Mouse (Mus musculus) liver, postnatal 0 days (tissue): ENCODE results near the gene Prap1. TPM values are rescaled to one million over a fixed set of nuclear protein-coding genes. Genes with fewer than 3 reads are reported as not detected.
"Not testable (repeated sequence)": the region's sequence is repeated elsewhere in the genome, so short reads cannot be mapped to it uniquely, and the experiment has no call there.

ENCODE experiments used
- ATAC-seq: fragments of 200-750 bp; cut with Nextera tagmentation; 2 replicates; pipeline ENCODE4 v1.8.0; 2017; ENCODE audit warnings: mild to moderate bottlenecking, moderate library complexity
- DNase-seq: peaks from one replicate; pipeline ENCODE4 v3.0.0-alpha.2; 2016
- H3K27ac ChIP-seq: fragments of 300-500 bp; sonication (generic); 2 replicates; pipeline ENCODE4 v1.5.1; 2014; ENCODE audit warnings: antibody characterized with exemption, moderate library complexity, mild to moderate bottlenecking, low read depth
- H3K27me3 ChIP-seq: fragments of 300-500 bp; sonication (generic); 2 replicates; pipeline ENCODE4 v1.6.1; 2014; ENCODE audit warnings: low read length, control low read depth, mixed read lengths; ENCODE audit not compliant: insufficient read depth
- H3K36me3 ChIP-seq: fragments of 300-500 bp; sonication (generic); replicated peaks from 2 replicates; pipeline ENCODE4 v1.6.1; 2014; ENCODE audit warnings: mild to moderate bottlenecking, control low read depth, low read length, moderate library complexity, mixed read lengths; ENCODE audit not compliant: insufficient read depth
- H3K4me1 ChIP-seq: fragments of 300-500 bp; sonication (generic); 2 replicates; pipeline ENCODE4 v1.6.1; 2014; ENCODE audit warnings: antibody characterized with exemption, mild to moderate bottlenecking, control low read depth; ENCODE audit not compliant: insufficient read depth
- H3K4me2 ChIP-seq: fragments of 300-500 bp; sonication (generic); 2 replicates; pipeline ENCODE4 v1.6.1; 2014; ENCODE audit warnings: low read depth, mild to moderate bottlenecking, low read length, moderate library complexity, mixed read lengths
- H3K4me3 ChIP-seq: fragments of 300-500 bp; sonication (generic); 2 replicates; pipeline ENCODE4 v1.5.1; 2014; ENCODE audit warnings: low read depth, low read length
- H3K9ac ChIP-seq: fragments of 300-500 bp; sonication (generic); replicated peaks from 2 replicates; pipeline ENCODE4 v1.6.1; 2014; ENCODE audit warnings: mild to moderate bottlenecking, moderate library complexity
- H3K9me3 ChIP-seq: fragments of 300-500 bp; sonication (generic); 2 replicates; pipeline ENCODE4 v1.6.1; 2016; ENCODE audit warnings: mild to moderate bottlenecking, control low read depth, low read length, mixed read lengths
- CTCF ChIP-seq: sonication (generic); IDR thresholded peaks from 2 replicates; pipeline ENCODE4 v1.5.1; 2016; ENCODE audit warnings: antibody characterized with exemption, low read depth
- EP300 ChIP-seq: IDR thresholded peaks from 2 replicates; pipeline ENCODE4 v1.6.1; 2016; ENCODE audit warnings: antibody characterized with exemption, low read depth, mild to moderate bottlenecking
- WGBS: fragments of 180-500 bp; shearing (Covaris S2); extraction: QIAGEN DNeasy Blood & Tissue Kit; methylation state at CpG from one replicate; pipeline ENCODE4 v1.1.7; 2014; ENCODE audit not compliant: insufficient replicate concordance; 5-methylcytosine and 5-hydroxymethylcytosine counted together
- polyA plus RNA-seq: library from polyadenylated mRNA; unstranded; fragments of >200 nt; fragmentation: Nextera tagmentation; extraction: Ambion mirVana; gene quantifications from 2 replicates; pipeline ENCODE4 v1.2.1, GENCODE M21; 2015

Gene Prap1
- polyA plus RNA-seq, 1 experiment from 2014 or later = not detected

DNA sequence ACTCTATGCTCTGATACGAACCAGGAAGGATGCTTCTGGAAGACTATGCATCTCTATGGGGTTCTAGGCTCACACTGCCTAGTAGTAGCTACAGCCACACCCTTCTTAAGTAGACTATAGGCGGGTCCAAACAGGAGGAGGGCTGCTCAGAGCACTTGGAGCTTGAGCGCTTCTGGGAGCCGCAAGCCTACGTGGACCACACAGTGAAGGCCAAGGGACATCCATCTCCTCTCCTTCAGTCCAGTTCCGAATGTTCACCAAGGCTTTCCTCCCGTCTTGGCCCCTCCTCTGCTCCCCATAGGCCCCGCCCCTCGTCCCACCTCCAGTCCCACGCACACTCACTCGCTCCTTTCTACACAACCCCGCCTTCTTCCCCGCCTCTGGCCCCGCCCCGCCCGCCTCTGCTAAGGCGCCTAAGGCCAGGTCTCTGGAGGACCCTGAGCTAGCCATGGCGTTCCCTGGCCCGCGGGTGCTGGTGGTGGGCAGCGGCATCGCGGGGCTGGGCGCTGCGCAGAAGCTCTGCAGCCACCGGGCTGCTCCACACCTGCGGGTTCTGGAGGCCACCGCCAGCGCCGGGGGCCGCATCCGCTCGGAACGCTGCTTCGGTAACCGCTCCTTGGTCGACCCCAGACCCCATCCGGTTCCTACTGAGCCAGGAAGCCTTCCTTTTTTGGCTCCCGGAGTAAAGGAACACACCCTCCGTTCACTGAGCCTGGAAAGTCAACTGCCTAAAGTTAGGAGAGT lies 32.3 kb downstream of the Prap1 start:
- Histone ChIP-seq H3K27ac (peak overlapping the region; percentile 57; the same call in 1 of the 2 replicates), H3K27me3 (no peaks in the 10 kb centered on the region), H3K4me1 (peaks cover 16% of the 10 kb centered on the region), H3K9me3 (no peaks in the 10 kb centered on the region), H3K4me2 (peak overlapping the region; percentile 99), H3K9ac (peak overlapping the region; percentile 84), H3K4me3 (peak overlapping the region; percentile 77), H3K36me3 (peaks cover 12% of the 10 kb centered on the region)
- 2% methylated on average over 39 of the region's 40 CpGs for WGBS
- no peak for TF ChIP-seq CTCF
- TF ChIP-seq EP300 = no peak
- ATAC-seq (peak; percentile 99), DNase-seq (peak; percentile 96)

GRCm38 (mm10) chr7:140126022-140126350 lies 32.8 kb downstream of the Prap1 start:
- Histone ChIP-seq H3K36me3 (peaks cover 16% of the 10 kb centered on the region), H3K4me1 (peaks cover 16% of the 10 kb centered on the region), H3K27ac (peak overlapping the region; percentile 57; the same call in 1 of the 2 replicates), H3K9ac (peak overlapping the region; percentile 84), H3K9me3 (no peaks in the 10 kb centered on the region), H3K4me3 (peak overlapping the region; percentile 77), H3K27me3 (no peaks in the 10 kb centered on the region), H3K4me2 (peak overlapping the region; percentile 99)
- 10% methylated on average over 5 of the region's 5 CpGs for WGBS
- ATAC-seq = 0 out of 2 replicates have a peak, but pooled peaks have one; percentile 0
- no peak for DNase-seq
- TF ChIP-seq CTCF (no peak), EP300 (no peak)

GRCm38 (mm10) chr7:140126934-140127333 lies 33.7 kb downstream of the Prap1 start:
- no peak overlapping the region for H3K4me3 ChIP-seq
- no peak overlapping the region for H3K9ac ChIP-seq
- no peak for TF ChIP-seq EP300
- TF ChIP-seq CTCF = no peak

GRCm38 (mm10) chr7:140127911-140128310 lies 34.7 kb downstream of the Prap1 start:
- TF ChIP-seq EP300 = no peak
- no peak for TF ChIP-seq CTCF
- no peak overlapping the region for H3K4me3 ChIP-seq
- no peak for ATAC-seq
- no peak overlapping the region for H3K4me2 ChIP-seq
- no peak overlapping the region for H3K27ac ChIP-seq
- H3K36me3 ChIP-seq = peaks cover 20% of the 10 kb centered on the region
- 32% methylated on average over 2 of the region's 2 CpGs for WGBS
- H3K4me1 ChIP-seq = peaks cover 16% of the 10 kb centered on the region
- H3K27me3 ChIP-seq = no peaks in the 10 kb centered on the region
- no peak overlapping the region for H3K9ac ChIP-seq
- DNase-seq = no peak
- no peaks in the 10 kb centered on the region for H3K9me3 ChIP-seq

More at GRCm38 (mm10) chr7:140126934-140127333, 33.7 kb downstream of the Prap1 start:
- Histone ChIP-seq H3K4me2 (peak overlapping the region; percentile 40), H3K36me3 (peaks cover 20% of the 10 kb centered on the region), H3K9me3 (no peaks in the 10 kb centered on the region), H3K27me3 (no peaks in the 10 kb centered on the region), H3K4me1 (peaks cover 16% of the 10 kb centered on the region), H3K27ac (no peak overlapping the region)
- no peak for ATAC-seq
- WGBS = 61% methylated on average over 3 of the region's 3 CpGs
- DNase-seq = no peak

GRCm38 (mm10) chr7:140132184-140132583 lies 39.0 kb downstream of the Prap1 start:
- H3K9me3 ChIP-seq, ATAC-seq, H3K27ac ChIP-seq, H3K9ac ChIP-seq, DNase-seq, H3K27me3 ChIP-seq, H3K4me3 ChIP-seq, H3K4me1 ChIP-seq, H3K4me2 ChIP-seq: not testable (repeated sequence)
- 47% methylated on average over 7 of the region's 7 CpGs for WGBS
- H3K36me3 ChIP-seq = peaks cover 26% of the 10 kb centered on the region

DNA sequence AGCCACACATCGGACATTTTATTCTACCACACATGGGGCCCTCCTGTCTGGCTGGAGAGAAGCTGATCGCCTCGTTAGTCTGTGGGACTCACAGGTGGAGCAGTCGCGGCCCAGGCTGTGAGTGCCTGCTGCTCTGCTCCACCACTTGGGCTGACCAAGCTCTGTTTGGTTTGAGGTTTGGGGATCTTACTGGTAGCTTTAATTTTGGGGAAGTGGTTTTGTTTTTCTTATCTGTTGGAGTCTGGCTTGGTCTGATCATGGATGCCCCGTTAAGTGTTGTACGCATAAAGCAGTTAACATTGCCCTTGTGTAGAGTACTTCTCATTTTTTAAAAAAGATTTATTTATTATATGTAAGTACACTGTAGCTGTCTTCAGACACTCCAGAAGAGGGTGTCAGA lies 40.8 kb downstream of the Prap1 start:
- WGBS = 37% methylated on average over 3 of the region's 7 CpGs
- H3K27me3 ChIP-seq, H3K4me2 ChIP-seq, H3K9ac ChIP-seq, H3K4me3 ChIP-seq, H3K27ac ChIP-seq, H3K4me1 ChIP-seq, H3K9me3 ChIP-seq, ATAC-seq, DNase-seq: not testable (repeated sequence)
- peaks cover 26% of the 10 kb centered on the region for H3K36me3 ChIP-seq
